Mouse (Mus musculus): ENCODE data around the gene Pcsk2.
A peak's percentile ranks its signal among the peaks of the same experiment; 100 is the strongest.

Gene Pcsk2

GRCm38 (mm10) chr2:143739475-143740226 is 193.7 kb downstream of the Pcsk2 start:
- DNase-seq (ENCODE audit: low spot score) = no peak

DNA sequence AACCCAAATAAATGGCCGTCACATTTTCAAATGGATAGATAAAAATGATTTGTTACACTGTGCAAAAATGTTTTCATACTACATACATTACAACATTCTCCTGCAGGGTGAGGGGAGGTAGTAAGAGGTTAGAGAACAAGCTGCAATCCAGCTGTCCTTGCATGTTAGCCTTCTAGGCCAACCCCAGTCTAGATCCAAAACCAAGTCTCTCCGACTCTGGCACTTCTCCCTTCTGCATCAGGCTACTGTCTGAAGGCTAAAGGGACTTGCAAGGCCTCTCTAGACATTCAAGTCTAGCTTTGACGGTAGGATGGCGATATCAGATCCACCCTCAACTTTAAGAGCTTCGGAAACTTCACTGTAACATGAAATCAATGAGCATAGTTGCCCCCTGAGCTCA is 196.5 kb downstream of the Pcsk2 start:
- DNase-seq (ENCODE audit: low spot score) = no peak

DNA sequence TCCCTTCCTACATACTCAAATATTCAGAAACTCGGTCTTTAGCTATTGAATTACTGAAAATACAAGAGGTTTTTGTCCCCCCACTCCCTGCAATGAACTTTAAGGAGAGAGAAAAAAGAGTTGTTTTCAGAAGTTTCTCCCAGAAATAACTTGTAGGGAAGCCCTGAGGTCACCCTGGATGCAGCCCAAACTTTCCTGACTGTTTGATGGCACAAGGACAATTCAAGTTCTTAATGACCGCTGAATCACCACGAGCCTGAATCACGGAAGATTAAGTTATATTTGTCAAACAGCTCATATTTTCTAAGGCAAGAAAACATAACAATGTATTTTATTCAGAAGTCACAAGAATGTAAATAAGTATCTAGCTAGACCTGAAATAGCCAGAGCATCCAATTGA is 197.1 kb downstream of the Pcsk2 start:
- no peak for DNase-seq (ENCODE audit: low spot score)

- no peak for DNase-seq (ENCODE audit: low spot score)
Observed at GRCm38 (mm10) chr2:143752051-143752788, 206.3 kb downstream of the Pcsk2 start.

DNA sequence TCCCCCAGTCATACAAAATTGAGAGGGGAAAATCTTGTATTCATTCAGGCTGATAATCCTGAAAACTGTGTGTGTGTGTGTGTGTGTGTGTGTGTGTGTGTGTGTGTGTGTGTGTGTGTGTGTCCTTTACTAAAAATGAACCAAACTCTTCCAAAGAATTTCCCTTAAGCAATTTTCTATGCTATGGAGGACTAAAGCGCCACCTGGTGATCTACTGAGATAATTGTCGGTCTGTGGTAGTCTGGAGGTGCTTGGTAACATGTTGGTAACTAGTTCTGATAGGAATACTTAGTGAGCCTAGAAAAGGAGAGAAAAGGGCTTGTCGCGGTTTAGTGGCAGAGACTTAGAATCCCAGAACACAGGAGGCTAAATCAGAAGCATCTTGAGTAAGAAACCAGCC is 230.5 kb downstream of the Pcsk2 start:
- DNase-seq (ENCODE audit: low spot score) = no peak

GRCm38 (mm10) chr2:143780310-143780709 is 234.4 kb downstream of the Pcsk2 start:
- no peak for DNase-seq (ENCODE audit: low spot score)

GRCm38 (mm10) chr2:143789911-143790310 is 244.0 kb downstream of the Pcsk2 start:
- DNase-seq (ENCODE audit: low spot score) = no peak

DNA sequence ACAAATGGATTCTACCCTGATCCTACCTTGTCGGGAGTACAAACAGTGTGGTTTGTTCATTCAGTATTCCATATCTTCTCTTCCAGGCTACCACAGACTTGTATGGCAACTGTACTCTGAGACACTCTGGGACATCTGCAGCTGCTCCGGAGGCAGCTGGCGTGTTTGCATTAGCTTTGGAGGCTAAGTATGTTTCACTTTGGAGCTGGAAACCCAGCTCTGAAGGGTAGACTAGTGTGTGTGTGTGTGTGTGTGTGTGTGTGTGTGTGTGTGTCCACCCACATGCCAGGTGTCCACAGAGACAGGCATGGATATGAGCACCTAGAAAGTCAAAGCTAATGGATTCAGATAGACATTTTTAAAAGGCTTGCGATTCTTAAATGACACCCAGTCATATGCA is 249.9 kb downstream of the Pcsk2 start:
- no peak for DNase-seq (ENCODE audit: low spot score)

- DNase-seq (ENCODE audit: low spot score) = no peak
Observed at GRCm38 (mm10) chr2:143796335-143797013, 250.5 kb downstream of the Pcsk2 start.

DNA sequence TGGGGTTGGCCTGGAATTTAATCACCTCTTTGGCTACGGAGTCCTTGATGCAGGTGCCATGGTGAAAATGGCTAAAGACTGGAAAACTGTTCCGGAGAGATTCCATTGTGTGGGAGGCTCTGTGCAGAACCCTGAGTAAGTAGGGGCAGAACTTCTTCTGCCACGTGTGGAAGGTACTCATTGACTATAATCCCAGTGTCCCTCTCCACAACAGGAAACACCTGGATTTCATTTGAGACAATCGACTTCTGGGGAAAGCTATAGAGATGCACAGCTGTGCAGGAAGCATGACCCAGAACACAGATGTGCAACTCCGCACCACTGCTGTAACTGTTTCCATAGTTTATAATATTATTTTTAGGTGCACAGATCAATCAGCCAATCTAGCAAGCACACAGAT is 255.1 kb downstream of the Pcsk2 start:
- no peak for DNase-seq (ENCODE audit: low spot score)

- no peak for DNase-seq (ENCODE audit: low spot score)
Observed at GRCm38 (mm10) chr2:143806140-143806923, 260.4 kb downstream of the Pcsk2 start.

GRCm38 (mm10) chr2:143806924-143807664 is 261.1 kb downstream of the Pcsk2 start:
- no peak for DNase-seq (ENCODE audit: low spot score)

DNA sequence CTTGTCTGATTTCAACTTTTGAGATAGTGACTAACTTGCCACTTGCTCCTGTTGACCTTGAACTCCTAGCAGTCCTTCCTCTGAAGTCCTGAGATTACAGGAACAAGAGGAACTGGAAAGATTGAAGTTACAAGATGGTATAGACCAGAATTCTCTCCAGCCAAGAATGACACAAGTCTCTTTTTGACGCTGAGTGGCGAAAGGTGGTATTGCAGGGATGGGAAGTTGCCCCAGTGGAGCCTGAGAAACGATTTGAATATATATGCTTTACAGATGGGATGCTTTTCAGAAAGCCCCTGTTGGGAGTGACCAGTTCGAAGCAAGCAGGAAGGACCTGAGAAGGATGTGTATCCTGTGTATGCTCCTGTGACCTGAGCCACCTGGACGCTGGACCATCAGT is 262.8 kb downstream of the Pcsk2 start:
- DNase-seq (ENCODE audit: low spot score) = no peak

DNA sequence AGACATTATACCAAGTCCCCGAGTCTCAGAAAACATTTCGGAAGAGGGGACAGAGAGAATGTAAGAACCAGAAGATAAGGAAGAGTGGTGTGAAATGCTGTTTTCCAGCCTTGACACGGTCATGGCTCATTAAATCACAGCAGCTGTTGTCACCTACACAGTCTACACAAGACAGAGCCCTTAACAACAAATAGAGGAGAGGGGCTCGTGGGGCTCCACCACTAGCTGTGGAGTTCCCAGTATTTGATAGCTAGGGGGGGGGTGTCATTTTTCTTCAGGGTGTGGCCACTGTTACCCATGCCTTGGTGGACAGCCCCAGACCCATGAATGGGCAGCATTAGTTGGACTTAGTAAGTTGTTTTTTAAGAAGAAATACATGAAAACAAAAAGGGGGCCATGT is 266.3 kb downstream of the Pcsk2 start:
- DNase-seq (ENCODE audit: low spot score) = no peak

DNA sequence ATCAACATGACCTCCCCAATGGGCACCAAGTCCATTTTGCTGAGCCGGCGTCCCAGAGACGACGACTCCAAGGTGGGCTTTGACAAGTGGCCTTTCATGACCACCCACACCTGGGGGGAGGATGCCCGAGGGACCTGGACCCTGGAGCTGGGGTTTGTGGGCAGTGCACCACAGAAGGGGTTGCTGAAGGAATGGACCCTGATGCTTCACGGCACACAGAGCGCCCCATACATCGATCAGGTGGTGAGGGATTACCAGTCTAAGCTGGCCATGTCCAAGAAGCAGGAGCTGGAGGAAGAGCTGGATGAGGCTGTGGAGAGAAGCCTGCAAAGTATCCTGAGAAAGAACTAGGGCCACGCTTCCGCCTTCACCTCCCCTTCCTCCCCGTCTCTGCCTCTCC is 267.5 kb downstream of the Pcsk2 start:
- no peak for DNase-seq (ENCODE audit: low spot score)

DNA sequence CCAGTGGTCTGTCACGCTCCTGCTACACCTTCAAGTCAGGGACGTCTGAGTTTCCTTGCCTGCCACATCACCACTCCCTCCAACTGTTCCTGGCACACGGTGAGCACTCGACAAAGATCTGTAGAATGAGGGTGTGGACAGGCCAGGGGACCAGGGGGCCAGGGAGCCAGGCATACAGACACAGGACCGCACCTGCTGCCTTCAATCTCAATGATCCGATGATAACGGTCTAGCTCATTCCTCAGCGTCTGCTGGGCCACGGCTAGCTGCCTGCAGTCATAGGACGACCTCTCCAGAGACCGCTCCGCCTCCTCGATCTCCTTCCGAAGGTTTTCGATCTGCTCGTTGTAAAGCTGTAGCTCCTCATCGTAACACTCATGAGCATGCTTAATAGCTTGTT is 285.7 kb downstream of the Pcsk2 start:
- DNase-seq (ENCODE audit: low spot score) = no peak

DNA sequence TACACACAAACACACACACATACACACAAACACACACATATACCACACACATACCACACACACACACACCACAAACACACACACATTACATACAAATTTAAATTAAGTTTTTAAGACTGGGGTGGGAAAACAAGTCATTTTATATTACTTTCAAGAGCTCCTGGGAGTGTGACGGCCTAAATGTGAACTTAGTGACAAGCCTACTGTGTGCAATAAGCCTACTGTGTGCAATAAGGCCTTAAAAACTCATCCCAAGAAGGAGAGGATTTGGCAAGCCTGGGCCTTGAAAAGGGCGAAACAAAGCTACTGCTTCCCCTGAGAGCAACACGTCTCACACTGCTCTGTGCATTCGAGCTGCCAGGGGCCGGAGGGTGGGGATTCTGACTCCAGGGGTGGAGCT is 286.8 kb downstream of the Pcsk2 start:
- DNase-seq (ENCODE audit: low spot score) = no peak

GRCm38 (mm10) chr2:143834082-143834481 is 288.1 kb downstream of the Pcsk2 start:
- DNase-seq (ENCODE audit: low spot score) = no peak

- no peak for DNase-seq (ENCODE audit: low spot score)
Observed at GRCm38 (mm10) chr2:143835820-143836219, 289.9 kb downstream of the Pcsk2 start.

DNA sequence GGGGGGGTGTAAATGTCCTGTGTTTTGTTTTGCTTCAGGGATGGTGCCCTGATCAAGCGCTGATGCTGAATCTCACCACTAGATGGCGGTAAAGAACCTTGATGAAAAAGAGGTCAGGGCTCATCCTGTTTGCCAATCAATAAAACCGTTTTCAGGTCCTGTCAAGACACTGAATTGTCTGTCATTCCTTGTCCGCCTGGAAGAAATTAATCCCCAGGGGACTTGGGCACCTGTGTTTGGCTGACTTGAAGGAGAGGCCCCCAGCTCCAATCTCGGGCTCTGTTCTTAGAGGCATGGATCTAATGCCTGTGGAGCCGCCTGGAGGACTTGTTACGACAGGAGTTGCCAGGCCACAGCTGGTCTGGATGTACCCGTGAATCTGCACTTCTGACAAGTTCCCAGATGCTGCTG is 291.3 kb downstream of the Pcsk2 start:
- peak; percentile 69 for DNase-seq (ENCODE audit: low spot score)

- DNase-seq (ENCODE audit: low spot score) = peak; percentile 30
Observed at GRCm38 (mm10) chr2:143838698-143839097, 292.7 kb downstream of the Pcsk2 start.

- peak; percentile 64 for DNase-seq (ENCODE audit: low spot score)
Observed at GRCm38 (mm10) chr2:143839458-143839857, 293.5 kb downstream of the Pcsk2 start.
